Mouse (Mus musculus): ENCODE data around the gene Sept5.

Sept5 gene

GRCm38 (mm10) chr16:18598006-18598405 lies 31.7 kb downstream of the Sept5 start:
- POLR2A ChIA-PET = interaction anchor here in 1 of 4 experiments (0.6 to 1.8 kb wide), 4 partner anchors 17 to 71 kb away, joined by 3 to 6 read pairs (median 3); no protein-coding TSS in a partner anchor

GRCm38 (mm10) chr16:18596255-18596654 lies 33.5 kb downstream of the Sept5 start:
- ChIA-PET POLR2A (interaction anchor here in 3 of 4 experiments (0.6 to 2.5 kb wide), 7 partner anchors 9 to 280 kb away, joined by 3 to 12 read pairs (median 3); partner anchors contain the start of gene Mrpl40 (in 1 of the 3)), CTCF (interaction anchor here in 3 of 4 experiments (0.6 to 3.4 kb wide), 10 partner anchors 14 to 248 kb away, joined by 3 to 11 read pairs (median 3); partner anchors contain the start of genes Arvcf (in 1 of the 3) and Tango2 (in 1 of the 3))

More at GRCm38 (mm10) chr16:18598006-18598405, 31.7 kb downstream of the Sept5 start:
- CTCF ChIA-PET = interaction anchor here in 3 of 4 experiments (0.6 to 3.4 kb wide), 3 partner anchors 20 to 210 kb away, joined by 3 to 11 read pairs (median 6); no protein-coding TSS in a partner anchor

GRCm38 (mm10) chr16:18593930-18594329 lies 35.8 kb downstream of the Sept5 start:
- ChIA-PET CTCF (no interaction called here), POLR2A (no interaction called here)

- ChIA-PET CTCF (interaction anchor here (0.6 to 1.9 kb wide), 11 partner anchors 14 to 210 kb away, joined by 3 to 7 read pairs (median 3); no protein-coding TSS in a partner anchor), POLR2A (interaction anchor here in 2 of 4 experiments (0.6 to 1.6 kb wide), 7 partner anchors 8 to 246 kb away, joined by 3 to 5 read pairs (median 3); no protein-coding TSS in a partner anchor)
Observed at GRCm38 (mm10) chr16:18591047-18592018, 38.4 kb downstream of the Sept5 start.

GRCm38 (mm10) chr16:18589804-18590790 lies 39.7 kb downstream of the Sept5 start, which contains the start of gene Tbx1:
Gene Tbx1, minus strand, starts transcription at chr16:18590671.
- CTCF ChIA-PET = interaction anchor here in 3 of 4 experiments (0.7 to 1.9 kb wide), 9 partner anchors 13 to 147 kb away, joined by 3 to 7 read pairs (median 4); no protein-coding TSS in a partner anchor
- POLR2A ChIA-PET = interaction anchor here in 3 of 4 experiments (0.6 to 2.5 kb wide), 12 partner anchors 12 to 245 kb away, joined by 3 to 7 read pairs (median 4); partner anchors contain the start of genes Cdc45 (in 1 of the 3), Gp1bb (in 1 of the 3) and Ufd1 (in 1 of the 3)

- CTCF ChIA-PET = interaction anchor here in 2 of 4 experiments (0.9 to 1.9 kb wide), 3 partner anchors 118 to 146 kb away, joined by 4 to 8 read pairs (median 6); no protein-coding TSS in a partner anchor
- POLR2A ChIA-PET = interaction anchor here in 2 of 4 experiments (0.5 to 2.5 kb wide), 7 partner anchors 9 to 222 kb away, joined by 3 to 7 read pairs (median 3); partner anchors contain the start of genes Cdc45 (in 1 of the 2), Gnb1l (in 1 of the 2), Gp1bb (in 1 of the 2) and Ufd1 (in 1 of the 2)
Observed at GRCm38 (mm10) chr16:18589080-18589621, 40.6 kb downstream of the Sept5 start.

GRCm38 (mm10) chr16:18588738-18589055 lies 41.1 kb downstream of the Sept5 start:
- CTCF ChIA-PET = interaction anchor here in 2 of 4 experiments (0.9 to 1.9 kb wide), 4 partner anchors 29 to 145 kb away, joined by 3 to 8 read pairs (median 5); no protein-coding TSS in a partner anchor

GRCm38 (mm10) chr16:18587847-18588737 lies 41.7 kb downstream of the Sept5 start:
- POLR2A ChIA-PET = interaction anchor here in 3 of 4 experiments (0.5 to 2.5 kb wide), 13 partner anchors 8 to 223 kb away, joined by 3 to 7 read pairs (median 3); partner anchors contain the start of genes Cdc45 (in 1 of the 3), Gnb1l (in 1 of the 3), Gp1bb (in 1 of the 3) and Ufd1 (in 1 of the 3)

More at GRCm38 (mm10) chr16:18588738-18589055, 41.1 kb downstream of the Sept5 start:
- POLR2A ChIA-PET = interaction anchor here in 3 of 4 experiments (0.5 to 2.5 kb wide), 8 partner anchors 8 to 223 kb away, joined by 3 to 7 read pairs (median 3); partner anchors contain the start of genes Cdc45 (in 1 of the 3), Gnb1l (in 1 of the 3), Gp1bb (in 1 of the 3) and Ufd1 (in 1 of the 3)

GRCm38 (mm10) chr16:18586906-18587546 lies 42.7 kb downstream of the Sept5 start:
- CTCF ChIA-PET = interaction anchor here in 2 of 4 experiments (0.7 to 1.7 kb wide), 4 partner anchors 31 to 144 kb away, joined by 3 to 6 read pairs (median 4); no protein-coding TSS in a partner anchor
- POLR2A ChIA-PET = interaction anchor here in 3 of 4 experiments (0.6 to 2.2 kb wide), 6 partner anchors 9 to 216 kb away, joined by 3 to 7 read pairs (median 4); no protein-coding TSS in a partner anchor

More at GRCm38 (mm10) chr16:18587847-18588737, 41.7 kb downstream of the Sept5 start:
- CTCF ChIA-PET = interaction anchor here in 3 of 4 experiments (0.6 to 1.9 kb wide), 7 partner anchors 30 to 161 kb away, joined by 3 to 8 read pairs (median 4); no protein-coding TSS in a partner anchor

GRCm38 (mm10) chr16:18586076-18586905 lies 43.5 kb downstream of the Sept5 start:
- ChIA-PET POLR2A (interaction anchor here in 2 of 4 experiments (1.1 to 1.8 kb wide), 2 partner anchors 10 to 125 kb away, joined by 3 to 7 read pairs; no protein-coding TSS in a partner anchor), CTCF (interaction anchor here in 2 of 4 experiments (0.7 to 1.7 kb wide), 3 partner anchors 32 to 143 kb away, joined by 3 to 7 read pairs (median 5); no protein-coding TSS in a partner anchor)

- ChIA-PET POLR2A (interaction anchor here in 1 of 4 experiments (1.1 kb wide), 1 partner anchor 10 kb away, joined by 3 read pairs; no protein-coding TSS in a partner anchor), CTCF (interaction anchor here in 2 of 4 experiments (1.4 to 1.7 kb wide), 3 partner anchors 32 to 142 kb away, joined by 3 to 7 read pairs (median 5); no protein-coding TSS in a partner anchor)
Observed at GRCm38 (mm10) chr16:18585676-18586075, 44.1 kb downstream of the Sept5 start.

GRCm38 (mm10) chr16:18584901-18585510 lies 44.7 kb downstream of the Sept5 start:
- POLR2A ChIA-PET = interaction anchor here in 1 of 4 experiments (1.1 to 2.8 kb wide), 6 partner anchors 11 to 227 kb away, joined by 3 to 12 read pairs (median 4); partner anchors contain the start of genes Cdc45 and Ufd1
- CTCF ChIA-PET = interaction anchor here in 2 of 4 experiments (0.8 to 1.7 kb wide), 4 partner anchors 33 to 240 kb away, joined by 3 to 7 read pairs (median 4); no protein-coding TSS in a partner anchor

- CTCF ChIA-PET = interaction anchor here in 2 of 4 experiments (0.6 to 1.6 kb wide), 3 partner anchors 34 to 141 kb away, joined by 3 to 4 read pairs (median 3); no protein-coding TSS in a partner anchor
Observed at GRCm38 (mm10) chr16:18583673-18584357, 45.9 kb downstream of the Sept5 start.

More at GRCm38 (mm10) chr16:18583673-18584357, 45.9 kb downstream of the Sept5 start:
- POLR2A ChIA-PET = interaction anchor here in 2 of 4 experiments (0.6 to 2.8 kb wide), 9 partner anchors 8 to 779 kb away, joined by 3 to 12 read pairs (median 4); partner anchors contain the start of genes Cdc45 (in 1 of the 2) and Ufd1 (in 1 of the 2)

Data from embryonic stem cell, embryonic (primary cell).